Mouse (Mus musculus) embryonic facial prominence, embryonic 12.5 days (tissue): ENCODE measurements at regions not wholly inside any gene's neighbourhood (a gene's known extent, or its start where the extent isn't known, plus 50 kb on each side); places are given as distances from the start of the nearest gene placed in this dataset.

ENCODE experiments used
- ATAC-seq: fragments of 200-750 bp; cut with Nextera tagmentation; 2 replicates; pipeline ENCODE4 v1.8.0; 2017; ENCODE audit not compliant: insufficient number of reproducible peaks, insufficient read depth, low FRiP score, low TSS enrichment
- H3K27ac ChIP-seq: fragments of 300-500 bp; sonication (generic); 2 replicates; pipeline ENCODE4 v1.5.1; 2016; ENCODE audit warnings: mild to moderate bottlenecking
- H3K27me3 ChIP-seq: fragments of 300-500 bp; sonication (generic); 2 replicates; pipeline ENCODE4 v1.6.1; 2016; ENCODE audit warnings: mild to moderate bottlenecking, moderate library complexity
- H3K36me3 ChIP-seq: fragments of 300-500 bp; sonication (generic); 2 replicates; pipeline ENCODE4 v1.6.1; 2016; ENCODE audit warnings: mild to moderate bottlenecking
- H3K4me1 ChIP-seq: fragments of 300-500 bp; sonication (generic); 2 replicates; pipeline ENCODE4 v1.6.1; 2016
- H3K4me2 ChIP-seq: fragments of 300-500 bp; sonication (generic); replicated peaks from 2 replicates; pipeline ENCODE4 v1.6.1; 2016; ENCODE audit warnings: mild to moderate bottlenecking, moderate library complexity
- H3K4me3 ChIP-seq: fragments of 300-500 bp; sonication (generic); 2 replicates; pipeline ENCODE4 v1.5.1; 2016; ENCODE audit warnings: mild to moderate bottlenecking
- H3K9ac ChIP-seq: fragments of 300-500 bp; sonication (generic); 2 replicates; pipeline ENCODE4 v1.6.1; 2016; ENCODE audit warnings: mild to moderate bottlenecking, moderate library complexity
- H3K9me3 ChIP-seq: fragments of 300-500 bp; sonication (generic); 2 replicates; pipeline ENCODE4 v1.6.1; 2016; ENCODE audit warnings: mild to moderate bottlenecking, moderate library complexity
- WGBS: fragments of 180-500 bp; shearing (Covaris S2); methylation state at CpG from one replicate; pipeline ENCODE4 v1.1.7; 2016; 5-methylcytosine and 5-hydroxymethylcytosine counted together

DNA sequence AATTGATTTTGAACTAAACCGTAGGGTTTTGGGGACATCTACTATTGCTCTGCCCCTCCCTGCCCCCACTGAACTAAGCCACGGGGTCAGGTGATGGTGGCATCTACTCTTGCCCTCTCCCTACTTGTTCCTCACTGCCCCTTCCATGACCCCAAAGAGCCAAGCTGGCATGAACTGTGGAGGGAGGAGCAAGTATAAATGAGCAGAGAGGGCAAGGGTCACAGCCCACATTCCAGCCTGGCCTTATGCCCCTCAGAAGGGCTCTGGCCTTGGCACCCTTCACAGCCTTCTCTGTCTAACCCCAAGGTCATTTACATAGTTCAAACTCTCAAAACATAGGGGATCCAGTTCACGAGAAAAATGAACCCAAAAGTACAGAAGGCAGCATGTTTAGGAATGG, 61.3 kb upstream of the Cldn5 start:
- H3K4me1 ChIP-seq: no peaks in the 10 kb centered on the region
- no peaks in the 10 kb centered on the region for H3K9me3 ChIP-seq
- no peak overlapping the region for H3K27ac ChIP-seq
- no peaks in the 10 kb centered on the region for H3K36me3 ChIP-seq
- no peak overlapping the region for H3K9ac ChIP-seq
- H3K27me3 ChIP-seq: no peaks in the 10 kb centered on the region
- ATAC-seq: no peak
- H3K4me2 ChIP-seq: no peak overlapping the region
- WGBS: 80% methylated on average over 3 of the region's 3 CpGs
- no peak overlapping the region for H3K4me3 ChIP-seq

DNA sequence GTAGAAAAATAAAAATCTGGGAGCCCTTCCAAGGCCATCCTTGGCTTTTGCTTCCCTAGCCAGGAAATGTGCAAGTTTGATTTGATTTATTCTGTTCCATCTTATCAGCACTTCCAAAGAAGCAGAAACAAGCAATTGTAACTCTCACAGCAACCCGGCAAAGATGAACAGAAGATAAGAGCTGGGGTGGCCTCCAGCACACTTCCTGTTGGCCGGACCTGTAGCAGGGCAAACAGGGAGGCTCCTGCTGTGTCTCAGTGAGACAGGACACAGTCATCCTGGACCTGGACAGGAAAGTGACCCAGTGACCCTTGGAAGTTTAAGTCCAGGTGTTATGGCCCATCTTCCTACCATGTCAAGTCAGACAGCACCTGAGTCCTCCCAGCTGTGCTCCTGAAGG, 58.6 kb upstream of the Cldn5 start:
- WGBS: 43% methylated on average over 2 of the region's 2 CpGs
- ATAC-seq: no peak
- no peak overlapping the region for H3K4me2 ChIP-seq
- H3K36me3 ChIP-seq: no peaks in the 10 kb centered on the region
- no peaks in the 10 kb centered on the region for H3K27me3 ChIP-seq
- no peak overlapping the region for H3K27ac ChIP-seq
- no peaks in the 10 kb centered on the region for H3K9me3 ChIP-seq
- no peak overlapping the region for H3K4me3 ChIP-seq
- H3K9ac ChIP-seq: no peak overlapping the region
- H3K4me1 ChIP-seq: no peaks in the 10 kb centered on the region

DNA sequence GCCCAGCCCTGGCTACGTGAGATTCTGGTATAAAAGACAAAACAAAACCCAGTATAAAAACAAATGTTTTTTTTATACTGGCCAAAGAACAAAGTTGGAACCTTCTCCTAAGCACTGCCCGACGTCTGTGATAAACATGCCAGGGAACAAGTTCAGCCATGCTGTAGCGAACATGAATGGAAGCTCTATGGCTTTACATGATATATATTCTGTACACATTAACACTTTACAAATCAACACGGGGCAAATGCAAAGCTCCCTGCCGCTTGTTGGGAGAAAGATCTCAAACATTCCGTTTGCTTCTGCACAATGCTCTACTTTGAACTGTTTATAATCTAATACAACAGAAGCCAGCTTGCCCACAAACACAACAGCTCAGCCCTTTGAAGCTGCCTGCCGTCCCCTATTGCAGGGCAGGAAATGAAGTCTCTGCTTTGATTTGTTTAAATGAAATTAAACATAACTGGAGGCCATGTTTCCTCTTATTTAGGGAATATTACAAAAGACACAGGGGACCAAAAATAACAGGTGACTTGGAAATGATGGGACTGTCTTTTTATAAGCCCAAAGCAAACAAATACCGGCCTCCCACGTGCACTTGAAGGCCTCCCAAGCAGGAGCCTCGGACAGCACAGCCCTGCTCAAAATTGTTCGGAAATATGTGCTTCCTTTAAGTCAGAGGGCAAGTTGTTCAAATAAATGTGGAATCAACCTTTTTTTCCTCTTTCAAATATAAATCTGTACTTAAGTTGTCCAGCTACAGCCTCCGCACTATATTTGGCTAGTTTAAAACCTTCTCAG, 56.0 kb upstream of the Cldn5 start:
- WGBS: 59% methylated on average over 13 of the region's 13 CpGs
- Histone ChIP-seq H3K9ac (no peak overlapping the region), H3K36me3 (no peaks in the 10 kb centered on the region), H3K4me2 (no peak overlapping the region), H3K27me3 (no peaks in the 10 kb centered on the region), H3K4me1 (no peaks in the 10 kb centered on the region), H3K9me3 (no peaks in the 10 kb centered on the region), H3K4me3 (no peak overlapping the region), H3K27ac (no peak overlapping the region)
- ATAC-seq: no peak

DNA sequence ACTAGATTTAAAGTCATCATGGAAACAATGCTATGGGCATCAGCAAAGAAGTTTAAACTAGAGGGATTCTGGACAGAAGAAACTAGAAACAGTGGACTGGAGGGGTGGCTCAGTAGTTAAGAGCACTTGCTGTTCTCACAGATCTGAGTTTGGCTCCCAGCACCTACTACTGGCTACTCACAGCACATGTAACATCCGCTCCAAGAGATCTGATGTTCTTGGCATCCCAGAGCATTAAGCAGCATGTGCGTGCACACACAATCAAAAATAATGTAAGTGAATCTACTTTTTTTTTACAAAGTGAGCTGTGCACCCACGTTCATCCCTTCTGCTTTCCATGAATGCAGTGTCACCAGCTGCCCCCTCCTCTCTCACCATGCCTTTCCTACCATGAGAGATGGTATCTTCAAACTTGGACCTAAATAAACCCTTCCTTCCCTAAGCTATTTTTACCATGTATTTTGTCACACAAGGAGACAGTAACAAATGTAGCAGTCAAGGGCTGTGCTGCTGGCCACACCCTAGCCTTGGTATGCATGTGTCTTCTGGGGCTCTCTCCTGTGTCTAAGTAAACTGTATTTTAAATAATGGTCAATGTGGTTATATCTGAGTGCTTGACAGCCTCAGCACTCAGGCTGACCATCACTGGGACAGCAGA, 53.3 kb upstream of the Cldn5 start:
- ATAC-seq: no peak

DNA sequence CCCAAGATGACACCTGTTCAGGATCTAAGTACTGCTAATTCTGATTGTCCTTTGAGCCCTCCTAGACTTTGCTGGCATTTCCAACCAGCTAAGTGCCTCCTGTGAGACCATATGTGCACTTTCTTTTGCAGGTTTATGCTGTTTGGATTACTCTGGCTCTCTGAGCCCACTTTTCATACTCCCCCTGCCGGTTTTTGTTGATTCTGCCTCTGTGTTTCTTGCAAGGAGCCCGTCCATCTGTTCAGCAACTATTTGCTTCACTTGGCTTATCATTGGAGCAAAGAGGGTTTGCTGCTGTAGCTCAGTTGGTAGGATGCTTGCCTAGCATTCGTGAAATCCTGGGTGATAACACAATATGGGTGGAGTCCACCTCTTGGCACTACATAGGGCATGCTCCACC, 52.8 kb upstream of the Cldn5 start:
- H3K4me1 ChIP-seq: no peaks in the 10 kb centered on the region
- H3K27ac ChIP-seq: no peak overlapping the region
- ATAC-seq: no peak
- no peaks in the 10 kb centered on the region for H3K27me3 ChIP-seq
- H3K9me3 ChIP-seq: no peaks in the 10 kb centered on the region
- no peaks in the 10 kb centered on the region for H3K36me3 ChIP-seq
- H3K4me2 ChIP-seq: no peak overlapping the region
- H3K4me3 ChIP-seq: no peak overlapping the region
- no peak overlapping the region for H3K9ac ChIP-seq
- WGBS: 43% methylated on average over 3 of the region's 3 CpGs

More for the DNA sequence above, 53.3 kb upstream of the Cldn5 start:
- Histone ChIP-seq H3K27me3 (no peaks in the 10 kb centered on the region), H3K27ac (no peak overlapping the region), H3K36me3 (no peaks in the 10 kb centered on the region), H3K4me1 (no peaks in the 10 kb centered on the region), H3K4me2 (no peak overlapping the region), H3K4me3 (no peak overlapping the region), H3K9ac (no peak overlapping the region), H3K9me3 (no peaks in the 10 kb centered on the region)
- WGBS: 85% methylated on average over 3 of the region's 3 CpGs

DNA sequence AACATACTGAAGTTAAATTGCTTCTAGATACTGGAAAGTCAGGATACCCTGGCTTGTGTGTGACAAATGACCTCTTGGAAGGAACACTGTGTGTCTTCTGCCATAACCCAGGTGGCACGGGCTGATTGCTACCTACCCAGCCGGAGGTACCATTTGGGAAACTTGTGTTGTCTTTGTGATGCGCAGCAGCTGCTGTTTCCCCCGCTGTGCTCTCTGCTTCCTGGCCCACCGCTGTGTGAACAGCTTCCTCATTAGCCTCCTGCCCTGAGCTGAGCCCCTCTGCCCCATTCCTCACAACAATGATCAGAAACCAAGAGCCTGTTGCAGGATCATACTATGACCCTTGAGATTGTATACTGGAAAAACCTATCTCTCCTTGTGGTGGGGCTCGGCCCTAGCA, 51.9 kb upstream of the Cldn5 start:
- Histone ChIP-seq H3K9ac (no peak overlapping the region), H3K4me3 (no peak overlapping the region), H3K36me3 (no peaks in the 10 kb centered on the region), H3K4me2 (no peak overlapping the region), H3K27me3 (no peaks in the 10 kb centered on the region), H3K27ac (no peak overlapping the region), H3K4me1 (no peaks in the 10 kb centered on the region), H3K9me3 (no peaks in the 10 kb centered on the region)
- WGBS: 31% methylated on average over 6 of the region's 6 CpGs
- ATAC-seq: no peak
